Mouse (Mus musculus): ENCODE results near the gene Aff3.

The Aff3 gene

GRCm38 (mm10) chr1:38324206-38324605 lies 340.5 kb downstream of the Aff3 start:
- no peak for DNase-seq (ENCODE audit: low read depth, low spot score)

DNA sequence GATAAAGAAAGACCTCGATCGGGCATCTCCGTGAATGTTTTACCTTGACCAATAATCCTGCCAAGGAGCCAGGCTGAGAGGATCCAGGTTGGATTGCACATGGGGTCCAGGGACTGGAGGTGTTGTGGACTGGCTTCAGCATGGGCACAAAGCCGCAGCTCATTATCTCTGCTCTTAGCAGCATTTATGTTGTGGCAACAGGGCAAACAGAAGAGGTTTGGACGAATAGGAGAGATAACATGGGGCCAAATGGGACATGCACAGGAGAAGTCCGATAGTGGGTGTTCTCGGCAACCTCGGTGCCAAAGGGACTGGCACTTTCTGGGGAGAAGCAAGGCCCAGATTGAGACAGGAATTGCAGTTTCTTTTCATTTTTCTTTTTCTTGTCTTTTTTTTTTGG lies 342.9 kb downstream of the Aff3 start:
- DNase-seq (ENCODE audit: low read depth, low spot score) = no peak

GRCm38 (mm10) chr1:38320971-38321305 lies 343.8 kb downstream of the Aff3 start:
- no peak for DNase-seq (ENCODE audit: low read depth, low spot score)

DNA sequence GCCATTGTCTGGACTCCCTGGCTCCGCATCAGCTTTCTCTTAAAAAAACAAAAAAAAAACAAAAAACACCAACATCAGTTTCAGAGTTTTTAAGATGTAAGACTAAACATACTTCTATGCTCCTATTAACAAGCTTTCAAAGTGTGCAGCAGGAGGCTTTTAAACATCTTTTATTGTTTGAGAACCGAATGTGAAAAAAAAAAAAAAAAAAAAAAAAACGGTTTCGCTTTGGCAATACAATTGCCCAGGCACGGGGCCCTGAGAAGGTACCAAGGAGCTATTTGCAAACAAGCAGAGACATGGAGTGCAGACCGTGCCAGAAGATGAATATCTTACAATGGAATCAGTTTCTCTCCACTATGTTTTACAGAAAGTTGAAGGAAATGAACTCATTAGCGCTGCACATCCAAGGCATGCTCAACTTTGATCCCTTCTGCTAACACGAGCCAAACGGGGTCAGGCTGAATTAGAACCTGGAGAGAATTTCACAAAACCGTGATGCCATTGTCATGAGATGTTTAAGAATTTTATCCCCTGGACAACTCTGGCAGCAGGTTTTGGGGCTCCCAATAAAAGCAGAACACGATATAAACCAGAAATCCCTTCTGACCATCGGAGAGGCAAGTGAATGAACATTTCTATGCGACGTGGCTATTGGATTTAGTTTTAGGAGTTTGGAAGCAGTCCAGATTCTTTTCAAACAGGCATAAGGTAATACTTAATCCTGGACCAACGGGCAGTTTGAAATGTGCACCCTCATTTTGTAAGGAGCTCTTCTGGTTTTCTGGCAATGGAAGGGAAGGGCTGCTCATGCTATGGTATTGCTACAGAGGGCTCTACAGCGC lies 344.4 kb downstream of the Aff3 start:
- DNase-seq (ENCODE audit: low read depth, low spot score) = no peak

DNA sequence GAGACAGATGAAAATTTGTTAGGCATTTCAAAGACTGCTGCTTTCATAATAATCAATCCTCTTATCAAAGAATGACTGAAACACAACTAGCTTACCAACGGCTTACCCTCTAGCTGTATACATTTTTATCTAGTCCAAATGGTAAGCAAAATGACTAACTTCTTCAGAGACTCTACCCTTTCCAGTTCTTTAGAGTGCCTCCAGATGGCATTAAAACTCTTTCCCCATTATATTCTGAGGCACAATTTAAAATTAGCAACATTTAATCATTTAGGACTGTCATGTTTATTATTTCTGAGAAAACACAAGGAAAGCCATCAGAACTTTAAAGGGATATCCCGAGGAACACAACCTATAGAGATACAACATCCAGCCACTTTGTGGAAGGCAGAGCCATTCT lies 346.1 kb downstream of the Aff3 start:
- DNase-seq (ENCODE audit: low read depth, low spot score) = no peak

DNA sequence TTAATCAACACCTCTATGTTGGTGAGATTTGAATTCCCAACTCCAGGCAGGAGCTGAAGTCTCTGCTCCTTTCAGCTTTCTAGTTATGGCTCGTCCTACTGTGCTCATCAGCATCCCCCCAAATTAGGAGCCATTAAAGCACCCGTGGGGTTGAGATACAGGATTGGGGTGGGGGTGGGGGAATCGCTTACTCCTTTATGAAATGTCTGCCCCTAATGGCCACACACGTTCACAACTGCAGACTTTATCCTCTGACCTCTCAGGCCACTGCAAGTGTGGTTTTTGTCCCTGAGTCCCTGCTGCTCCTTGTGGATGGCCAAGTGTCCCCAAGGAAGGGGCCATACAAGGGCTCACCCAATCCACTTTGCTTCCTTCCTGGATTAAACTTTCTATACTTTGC lies 348.8 kb downstream of the Aff3 start:
- no peak for DNase-seq (ENCODE audit: low read depth, low spot score)

DNA sequence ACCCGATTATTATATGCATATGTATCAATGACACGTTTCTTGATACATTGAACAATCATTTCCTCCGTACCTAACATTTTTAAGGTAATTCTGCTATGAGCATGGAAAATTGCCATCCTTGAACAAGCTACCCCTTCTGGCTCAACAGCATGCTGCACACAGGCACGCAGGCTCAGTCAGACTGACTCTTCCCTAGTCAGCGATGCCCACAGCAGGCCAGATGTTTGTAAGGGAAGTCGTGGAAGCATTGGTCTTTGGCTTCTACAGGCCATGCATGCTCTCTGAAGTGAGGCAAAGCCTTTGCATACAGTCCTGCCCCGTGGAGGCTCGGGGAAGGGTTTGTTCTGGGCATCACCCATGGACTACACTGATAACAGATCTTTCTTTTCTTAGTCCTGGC lies 354.3 kb downstream of the Aff3 start:
- no peak for DNase-seq (ENCODE audit: low read depth, low spot score)

GRCm38 (mm10) chr1:38310076-38310475 lies 354.7 kb downstream of the Aff3 start:
- DNase-seq (ENCODE audit: low read depth, low spot score) = no peak

DNA sequence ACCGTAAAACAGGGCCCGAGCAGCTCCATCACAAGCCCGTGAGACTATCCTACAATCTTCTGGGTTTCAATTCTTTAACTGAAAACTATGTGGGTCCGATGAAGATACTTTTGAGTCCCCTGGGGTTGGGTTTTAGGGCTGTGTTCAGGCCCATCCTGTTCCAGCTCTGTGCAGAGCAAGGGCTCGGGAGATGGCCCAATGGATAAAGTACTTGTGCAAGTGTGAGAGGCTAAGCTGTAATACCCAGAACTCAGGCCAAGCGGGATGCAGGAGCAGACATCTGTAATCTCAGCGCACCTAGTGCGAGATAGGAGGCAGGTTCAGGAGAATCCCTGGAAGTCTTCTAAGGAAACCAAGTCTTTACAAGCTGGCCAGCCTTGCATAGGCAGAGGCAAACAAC lies 355.4 kb downstream of the Aff3 start:
- DNase-seq (ENCODE audit: low read depth, low spot score) = no peak

GRCm38 (mm10) chr1:38308705-38308996 lies 356.1 kb downstream of the Aff3 start:
- DNase-seq (ENCODE audit: low read depth, low spot score) = no peak

DNA sequence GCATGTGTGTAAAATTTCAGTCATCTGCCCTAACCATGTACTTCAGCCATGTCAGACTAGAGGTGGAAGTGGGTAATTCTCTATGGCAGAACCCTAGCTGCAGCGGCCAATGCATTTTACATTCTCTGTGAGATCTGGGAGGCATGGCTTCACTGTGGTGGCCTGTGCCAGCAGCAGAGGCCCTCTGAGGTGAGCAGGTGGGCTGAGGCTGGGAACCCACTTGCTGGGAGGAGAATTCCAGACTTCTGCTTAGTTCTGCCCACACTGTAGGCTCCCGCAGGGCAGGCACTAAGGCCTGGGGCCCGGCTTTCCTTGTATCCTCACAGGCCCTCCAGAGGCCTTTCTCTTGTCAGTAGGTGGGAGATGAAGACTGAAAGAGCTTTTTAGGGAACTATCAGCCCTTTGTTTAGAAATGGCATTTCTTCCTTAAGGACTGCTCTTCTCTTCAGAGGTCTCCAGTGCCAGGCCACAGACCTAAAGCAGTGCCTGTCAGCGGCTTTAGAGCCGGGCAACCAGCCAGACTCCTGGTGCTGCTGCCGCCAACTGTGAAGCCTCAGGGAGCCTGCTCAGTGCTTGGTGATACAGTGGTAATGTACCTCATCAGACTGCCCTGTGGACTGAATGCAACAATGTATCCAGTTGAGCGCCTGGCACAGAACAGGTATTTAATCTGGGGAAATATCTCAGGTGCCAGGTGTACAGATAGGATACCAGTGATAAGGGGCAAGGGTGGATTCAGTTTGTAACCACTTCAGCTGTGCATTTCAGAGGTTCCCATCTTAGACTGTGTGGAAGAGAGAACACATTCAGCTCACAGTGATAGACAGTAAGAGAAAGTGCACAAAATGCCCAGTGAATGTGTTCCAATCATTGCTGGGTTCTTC lies 356.7 kb downstream of the Aff3 start:
- DNase-seq (ENCODE audit: low read depth, low spot score) = peak; percentile 14

DNA sequence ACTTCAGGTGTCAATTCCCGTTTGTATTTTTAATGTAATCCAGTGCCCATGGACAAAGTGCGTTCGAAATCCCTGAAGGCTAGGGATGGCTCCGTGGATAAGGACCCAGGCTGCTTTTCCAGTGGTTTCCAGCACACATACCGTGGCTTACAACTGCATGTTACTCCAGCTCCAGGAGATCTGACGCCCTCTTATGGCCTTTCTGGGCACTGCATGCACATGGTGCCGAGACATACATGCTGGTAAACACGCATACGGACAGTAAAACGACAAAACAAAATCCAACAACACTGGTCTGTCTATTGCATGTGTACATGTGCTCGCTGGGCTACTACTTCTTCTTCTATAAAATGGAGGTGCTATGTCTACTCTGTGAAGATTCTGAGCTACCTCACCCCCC lies 357.5 kb downstream of the Aff3 start:
- DNase-seq (ENCODE audit: low read depth, low spot score) = no peak

DNA sequence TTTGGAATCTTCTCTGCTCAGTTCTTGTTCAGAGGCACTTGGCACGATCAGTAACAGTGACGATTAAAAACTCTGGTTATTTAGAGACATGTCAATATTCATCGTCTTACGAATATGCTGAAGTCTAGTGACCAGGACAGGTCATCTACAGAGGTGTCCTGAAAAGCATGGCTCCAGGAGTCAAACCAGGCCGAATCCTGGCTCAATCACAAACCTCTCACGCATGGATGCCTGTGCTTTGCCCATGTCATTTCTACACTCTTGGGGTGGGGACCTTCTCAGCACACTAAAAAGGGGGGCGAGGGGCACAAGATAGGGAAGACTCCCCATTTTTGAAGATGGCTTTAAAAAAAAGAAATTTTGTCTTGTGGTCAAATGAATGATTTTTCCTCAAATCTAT lies 358.6 kb downstream of the Aff3 start:
- DNase-seq (ENCODE audit: low read depth, low spot score) = no peak

DNA sequence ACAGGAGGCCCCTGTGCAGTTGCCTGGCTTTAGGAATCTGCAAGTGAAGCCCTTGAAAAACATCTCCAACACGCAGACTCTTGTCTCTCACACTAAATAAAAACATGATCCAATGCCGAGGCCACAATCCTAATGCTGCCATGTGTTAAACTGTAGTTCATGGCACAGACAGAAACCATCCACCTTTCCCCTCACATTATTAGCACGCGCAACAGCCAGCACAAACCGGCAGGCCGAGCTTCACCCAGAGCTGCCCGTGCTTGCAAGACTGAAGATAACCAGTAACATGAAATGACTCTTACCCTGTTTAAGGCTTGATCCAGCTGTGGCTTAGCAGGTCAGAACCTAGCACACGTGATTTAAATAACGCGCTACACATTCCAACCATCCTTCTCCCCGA lies 360.4 kb downstream of the Aff3 start:
- no peak for DNase-seq (ENCODE audit: low read depth, low spot score)

- DNase-seq (ENCODE audit: low read depth, low spot score) = no peak
These were observed 366.5 kb downstream of the Aff3 start for GRCm38 (mm10) chr1:38298291-38298690.

- DNase-seq (ENCODE audit: low read depth, low spot score) = no peak
These were observed 369.8 kb downstream of the Aff3 start for GRCm38 (mm10) chr1:38294906-38295305.

- DNase-seq (ENCODE audit: low read depth, low spot score) = no peak
These were observed 370.4 kb downstream of the Aff3 start for GRCm38 (mm10) chr1:38294336-38294695.

DNA sequence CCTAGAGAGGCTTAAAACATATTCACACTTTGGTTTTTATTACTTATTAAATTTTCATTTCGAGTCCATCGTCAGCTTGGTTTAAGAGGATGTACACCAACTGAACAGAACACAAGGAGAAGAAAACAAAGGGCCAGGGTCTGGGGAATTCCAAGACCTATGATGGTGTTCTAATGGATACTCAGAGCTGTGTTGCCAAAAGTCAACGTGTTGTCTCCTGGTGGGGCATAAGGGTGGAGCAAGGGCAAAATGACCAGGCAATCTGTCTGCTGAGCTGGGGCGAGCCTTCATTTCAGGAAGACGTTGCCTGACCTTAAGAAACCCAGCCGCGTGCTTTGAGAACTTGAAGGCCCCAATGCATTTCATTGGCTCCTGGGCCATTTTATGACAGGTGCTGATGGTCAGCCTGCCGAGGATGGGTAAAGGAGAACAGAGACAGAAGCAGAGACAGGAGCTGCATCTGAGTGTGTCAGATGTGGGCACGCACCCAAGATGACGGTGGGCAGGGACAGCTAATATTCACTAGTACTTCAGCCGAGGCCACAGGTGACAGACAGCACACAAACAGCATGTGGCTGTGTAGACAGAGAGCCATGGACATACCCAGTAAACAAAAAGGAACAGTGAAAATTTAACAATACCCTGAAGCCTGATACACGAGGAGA lies 371.0 kb downstream of the Aff3 start:
- DNase-seq (ENCODE audit: low read depth, low spot score) = no peak

GRCm38 (mm10) chr1:38292851-38293250 lies 371.9 kb downstream of the Aff3 start:
- no peak for DNase-seq (ENCODE audit: low read depth, low spot score)

- no peak for DNase-seq (ENCODE audit: low read depth, low spot score)
These were observed 372.8 kb downstream of the Aff3 start for GRCm38 (mm10) chr1:38291915-38292314.

GRCm38 (mm10) chr1:38291497-38291896 lies 373.3 kb downstream of the Aff3 start:
- no peak for DNase-seq (ENCODE audit: low read depth, low spot score)

GRCm38 (mm10) chr1:38290881-38291280 lies 373.9 kb downstream of the Aff3 start:
- no peak for DNase-seq (ENCODE audit: low read depth, low spot score)

DNA sequence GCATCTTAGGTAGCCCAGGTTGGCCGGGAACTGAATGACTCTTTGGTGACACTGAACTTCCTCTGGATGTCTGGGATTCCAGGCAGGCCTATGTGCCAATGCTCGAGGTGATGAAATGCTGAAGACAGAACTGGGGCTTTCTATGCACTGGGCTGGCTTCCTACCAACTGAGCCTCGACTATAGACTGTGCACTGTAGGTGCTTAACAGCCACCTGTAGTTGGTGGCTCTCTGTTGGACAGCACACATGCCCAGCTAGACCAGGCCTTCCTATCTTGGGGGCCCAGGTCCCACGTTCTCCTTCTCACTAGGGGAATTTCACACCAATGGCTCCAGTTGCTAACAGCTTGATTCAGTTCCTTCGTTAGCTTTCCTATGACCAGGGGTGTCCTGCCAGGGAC lies 374.9 kb downstream of the Aff3 start:
- no peak for DNase-seq (ENCODE audit: low read depth, low spot score)

All from retina, postnatal 7 days (tissue).